Mouse (Mus musculus) thymus, postnatal 25 days (tissue): ENCODE measurements around the gene Fcrl1.
A peak's percentile ranks its signal among the peaks of the same experiment; 100 is the strongest.

Source experiments
- DNase-seq: peaks from one replicate; pipeline ENCODE4 v3.0.0; 2022

Fcrl1 gene

DNA sequence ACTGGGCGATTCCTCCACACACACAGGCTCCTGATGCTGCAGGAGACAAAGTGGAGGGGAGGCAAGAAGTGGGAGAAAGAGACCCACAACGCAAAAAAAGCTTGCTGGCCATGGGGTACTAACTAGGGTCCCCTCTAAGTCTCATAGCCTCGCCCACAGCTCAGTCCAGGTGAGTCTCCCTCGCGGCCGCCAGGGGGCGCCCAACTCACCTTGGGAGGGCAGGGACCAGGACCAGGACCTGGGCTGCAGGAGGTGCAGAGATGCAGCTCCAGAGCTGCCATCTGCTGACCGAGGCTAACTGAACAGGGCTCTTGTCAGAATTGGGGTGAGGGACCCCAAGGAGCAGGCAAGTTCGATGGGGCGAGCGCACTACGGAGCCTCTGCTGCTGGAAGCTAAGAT is 35.0 kb downstream of the Fcrl1 start:
- peak; percentile 58 for DNase-seq

DNA sequence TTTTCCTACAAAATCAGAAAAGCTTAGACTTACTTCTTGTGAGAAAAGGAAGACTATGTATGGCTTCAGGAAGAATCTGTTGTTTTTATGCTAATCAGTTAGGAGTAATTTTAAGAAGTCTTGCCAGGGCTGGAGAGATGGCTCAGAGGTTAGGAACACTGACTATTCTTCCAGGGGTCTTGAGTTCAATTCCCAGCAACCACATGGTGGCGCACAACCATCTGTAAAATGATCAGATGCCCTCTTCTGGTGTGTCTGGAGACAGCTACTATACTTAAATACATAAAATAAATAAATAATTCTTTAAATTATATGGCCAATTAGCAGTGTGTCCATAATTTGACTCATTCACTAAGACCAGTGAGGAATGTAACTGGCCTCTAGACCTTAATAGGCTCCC is 44.5 kb downstream of the Fcrl1 start:
- DNase-seq: no peak

DNA sequence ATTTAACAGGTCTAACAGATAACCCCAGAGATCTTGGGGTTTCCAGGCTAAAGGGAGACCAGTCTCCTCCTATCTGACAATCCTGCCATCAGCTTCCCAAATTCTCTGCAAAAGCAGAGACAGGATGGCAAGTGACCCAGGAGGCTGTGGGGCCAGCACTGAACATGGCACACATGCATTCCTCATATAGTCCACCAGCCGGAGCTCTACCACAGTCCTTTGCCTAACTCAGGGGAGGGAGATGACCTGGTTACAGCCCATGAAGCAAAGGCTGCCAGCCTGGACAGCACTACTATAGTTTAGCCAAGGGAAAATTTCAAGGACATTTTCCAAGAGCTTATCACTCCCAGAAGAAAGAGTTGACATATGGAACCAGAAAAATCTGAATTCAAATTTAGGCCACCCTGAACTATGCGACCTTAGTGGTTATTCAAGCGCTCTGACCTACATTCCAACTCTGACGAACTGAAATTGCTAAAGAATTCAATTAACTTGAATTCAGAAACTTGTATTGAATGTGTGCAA is 46.3 kb downstream of the Fcrl1 start:
- DNase-seq: no peak

GRCm38 (mm10) chr3:87435479-87435878 is 59.3 kb downstream of the Fcrl1 start, which contains the start of gene Fcrl5:
TSS of gene Fcrl5 (plus strand) at chr3:87435773.
- DNase-seq: no peak

GRCm38 (mm10) chr3:87440586-87440985 is 64.4 kb downstream of the Fcrl1 start:
- DNase-seq: no peak

DNA sequence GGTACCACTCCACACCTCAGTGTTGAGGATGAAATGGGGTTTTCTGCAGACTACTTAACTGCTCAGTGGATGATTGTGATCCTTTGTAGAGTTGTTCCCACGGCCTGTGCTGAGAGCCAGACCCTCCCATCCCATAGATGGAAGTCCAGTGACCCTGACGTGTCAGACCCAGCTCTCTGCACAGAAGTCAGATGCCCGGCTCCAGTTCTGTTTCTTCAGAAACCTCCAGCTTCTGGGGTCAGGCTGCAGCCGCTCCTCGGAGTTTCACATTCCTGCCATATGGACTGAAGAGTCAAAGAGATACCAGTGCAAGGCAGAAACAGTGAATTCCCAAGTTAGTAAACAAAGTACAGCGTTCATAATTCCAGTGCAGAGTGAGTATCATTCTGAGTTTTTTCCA is 67.8 kb downstream of the Fcrl1 start:
- no peak for DNase-seq
